Mouse (Mus musculus) c-Kit-positive CD71-positive TER-119-negative erythroid progenitor cells, embryonic 14.5 days (primary cell): ENCODE data around the gene Gm4952.

Experiments
- DNase-seq: peaks from one replicate; pipeline ENCODE4 v3.0.0-alpha.2; 2013; ENCODE audit warnings: low read depth

Gm4952 gene

DNA sequence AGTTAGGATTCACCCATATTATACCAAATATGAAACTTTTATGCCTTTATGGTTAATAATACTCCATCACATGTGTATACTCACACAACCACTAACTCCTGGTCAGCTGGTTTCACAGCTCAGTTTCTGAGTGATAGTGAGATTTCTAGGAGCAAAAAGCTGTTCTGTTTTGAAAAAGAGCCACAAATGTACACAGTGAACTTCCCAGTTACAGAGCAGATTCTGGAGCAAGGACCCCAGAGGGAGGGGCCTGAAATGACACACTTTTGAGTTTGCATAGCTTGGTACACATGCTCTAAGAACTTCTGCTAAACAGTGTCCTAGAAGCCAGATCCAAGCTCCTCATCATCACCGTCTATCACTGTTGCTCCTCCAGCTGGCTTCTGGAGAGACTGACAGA lies at the start of gene Gm4952:
Gene Gm4952, plus strand, starts transcription at position 301 of the 400 bp plus-strand sequence.
- no peak for DNase-seq

DNA sequence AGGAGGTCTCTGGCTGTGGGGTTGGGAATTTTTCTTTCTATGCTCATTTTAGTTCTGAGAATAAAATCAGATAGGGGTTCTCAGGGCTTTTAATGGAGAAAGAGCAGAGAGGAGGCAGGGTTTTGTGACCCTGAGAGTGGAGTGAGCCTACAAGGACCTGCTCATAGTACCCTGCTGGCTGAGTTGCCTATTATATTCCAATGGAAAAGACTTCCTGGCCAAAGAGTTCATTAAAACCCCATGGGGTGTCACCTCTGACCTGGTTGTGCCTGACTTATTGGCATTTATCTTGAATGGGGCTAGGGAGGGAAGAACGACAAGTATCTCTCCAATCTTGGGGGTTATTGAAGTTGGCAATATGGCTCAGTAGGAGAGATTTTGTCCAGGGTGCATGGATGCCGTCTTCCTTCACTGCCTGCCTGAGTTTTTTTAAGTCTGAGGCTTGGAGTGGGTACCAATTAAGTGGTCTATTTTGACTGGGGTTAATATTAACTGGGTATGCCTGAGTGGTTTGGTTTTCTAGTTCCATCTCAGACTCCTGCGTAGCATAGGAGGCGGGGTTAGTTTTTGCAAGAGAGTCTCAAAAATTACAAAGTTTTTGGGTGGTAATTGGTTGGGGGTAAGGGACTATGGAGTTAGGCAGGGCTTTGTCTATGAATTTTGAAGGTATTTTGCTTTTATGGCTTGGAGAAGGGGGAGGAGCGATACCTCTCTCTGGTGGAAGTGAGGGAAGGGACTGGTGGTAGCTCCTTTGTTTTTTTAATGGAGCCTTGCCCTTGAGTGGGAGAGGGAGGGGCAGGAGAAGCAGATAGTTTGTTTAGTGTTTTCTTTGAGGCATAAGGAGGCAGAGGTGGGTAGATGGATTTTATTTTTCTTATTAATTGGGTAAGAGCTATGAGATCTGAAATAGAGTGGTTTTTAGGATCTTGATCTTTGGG lies 49.5 kb upstream of the Gm4952 start:
- DNase-seq = no peak

DNA sequence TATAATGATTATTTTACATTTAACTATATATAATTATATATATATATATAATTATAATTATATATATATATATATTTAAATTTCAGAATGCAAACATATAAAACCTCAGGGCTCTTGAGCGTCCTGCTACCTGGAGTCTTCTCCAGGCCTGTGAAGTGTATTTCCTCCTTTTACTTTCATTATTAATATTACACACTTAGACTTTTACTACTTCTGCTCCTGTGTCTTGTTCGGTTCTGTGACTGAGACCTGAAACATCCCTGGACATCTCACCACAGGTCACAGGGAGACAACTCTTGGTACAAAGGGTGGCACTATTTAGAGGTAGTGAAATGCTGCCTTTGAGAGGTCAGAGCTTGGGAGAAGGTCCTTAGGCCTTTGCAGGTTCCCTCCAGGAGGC lies 43.5 kb upstream of the Gm4952 start:
- DNase-seq = no peak

DNA sequence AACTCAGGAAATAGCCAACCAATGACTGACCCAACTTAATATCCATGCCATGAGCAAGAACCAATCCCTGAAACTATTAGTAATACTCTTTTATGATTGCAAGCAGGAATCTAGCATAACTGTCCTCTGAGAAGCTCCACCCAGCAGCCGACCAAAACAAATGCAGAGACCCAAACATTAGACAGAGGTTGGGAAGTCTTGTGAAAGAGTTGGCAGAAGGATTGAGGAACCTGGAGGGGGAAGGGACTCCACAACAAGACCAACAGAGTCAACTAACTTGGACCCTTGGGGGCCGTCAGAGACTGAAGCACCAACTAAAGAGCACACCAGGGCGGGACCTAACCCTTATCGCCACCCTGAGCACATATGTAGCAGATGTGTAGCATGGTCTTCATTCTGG lies 41.6 kb upstream of the Gm4952 start:
- DNase-seq = no peak

DNA sequence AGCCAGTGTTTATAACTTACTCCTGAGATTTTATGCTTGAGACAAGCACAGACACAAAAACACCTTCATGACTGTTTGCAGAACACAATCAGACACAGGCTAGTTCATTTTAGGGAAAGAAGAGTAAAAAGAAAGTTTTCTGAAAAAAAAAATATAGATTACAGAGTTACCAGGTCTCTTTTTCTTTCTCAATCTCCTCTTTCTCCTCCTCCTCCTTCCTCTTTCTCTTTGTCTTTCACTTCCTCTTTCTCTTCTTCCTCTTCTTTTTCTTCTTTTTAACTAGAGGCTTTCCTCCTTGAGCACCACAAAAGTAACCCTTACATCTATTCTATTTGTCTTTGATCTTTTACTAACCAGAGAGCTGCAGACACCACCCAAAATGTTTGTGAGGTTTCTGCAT lies 35.6 kb upstream of the Gm4952 start:
- no peak for DNase-seq

DNA sequence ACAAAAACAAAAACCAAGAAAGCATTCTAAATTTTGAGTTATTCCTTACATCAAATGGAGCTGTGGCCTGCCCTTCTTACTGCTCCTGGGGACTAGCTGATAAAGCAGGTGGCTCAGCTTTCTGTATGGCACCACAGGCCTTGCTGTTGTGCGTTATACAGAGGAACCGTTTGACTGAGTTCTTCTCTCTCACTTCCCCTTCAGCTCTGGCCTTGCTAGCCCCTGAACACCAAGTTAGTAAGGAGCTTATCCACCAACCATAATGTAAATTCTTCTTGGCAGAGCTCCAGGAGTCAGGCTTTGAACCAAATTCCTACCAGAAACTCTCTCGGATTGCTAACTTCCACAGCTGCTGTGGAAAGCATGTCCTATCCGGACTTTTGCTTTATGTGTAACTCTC lies 32.8 kb upstream of the Gm4952 start:
- DNase-seq = no peak

DNA sequence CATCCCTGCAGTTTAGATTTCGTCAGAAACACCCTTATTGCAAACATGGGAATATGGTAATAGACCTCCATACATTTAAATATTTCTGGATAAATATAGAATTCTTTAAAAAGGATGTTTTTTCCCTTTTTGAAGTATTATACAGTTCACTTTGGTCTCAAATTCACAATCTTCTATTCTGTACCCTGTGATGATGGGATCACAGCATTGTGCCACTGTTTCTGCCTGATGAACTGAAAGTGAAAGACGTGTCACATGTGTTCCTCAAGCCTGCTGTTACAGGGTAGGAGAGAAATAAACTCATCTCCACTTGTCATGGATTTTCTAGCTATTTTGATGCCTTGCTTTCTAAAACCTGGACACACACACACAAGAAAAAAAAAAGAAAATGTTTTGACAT lies 28.9 kb upstream of the Gm4952 start:
- no peak for DNase-seq

DNA sequence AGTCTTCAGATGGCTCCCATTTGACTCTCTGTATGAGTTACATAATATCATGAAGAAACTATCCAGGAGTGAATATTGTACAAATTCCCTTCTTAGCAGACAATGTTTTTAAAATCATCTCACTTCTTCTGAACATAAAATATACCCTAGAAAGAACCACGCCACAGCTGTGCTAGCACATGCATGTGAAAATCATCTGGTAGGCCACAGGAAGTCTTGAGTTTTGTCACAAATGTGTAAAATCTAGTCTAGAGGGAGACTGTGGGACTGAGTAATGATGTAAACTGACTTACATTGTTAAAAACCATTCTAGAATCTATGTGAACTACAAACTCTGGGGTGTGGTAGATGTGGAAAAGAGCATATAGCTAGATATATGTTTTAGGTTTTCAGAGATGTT lies 28.1 kb upstream of the Gm4952 start:
- DNase-seq = no peak

DNA sequence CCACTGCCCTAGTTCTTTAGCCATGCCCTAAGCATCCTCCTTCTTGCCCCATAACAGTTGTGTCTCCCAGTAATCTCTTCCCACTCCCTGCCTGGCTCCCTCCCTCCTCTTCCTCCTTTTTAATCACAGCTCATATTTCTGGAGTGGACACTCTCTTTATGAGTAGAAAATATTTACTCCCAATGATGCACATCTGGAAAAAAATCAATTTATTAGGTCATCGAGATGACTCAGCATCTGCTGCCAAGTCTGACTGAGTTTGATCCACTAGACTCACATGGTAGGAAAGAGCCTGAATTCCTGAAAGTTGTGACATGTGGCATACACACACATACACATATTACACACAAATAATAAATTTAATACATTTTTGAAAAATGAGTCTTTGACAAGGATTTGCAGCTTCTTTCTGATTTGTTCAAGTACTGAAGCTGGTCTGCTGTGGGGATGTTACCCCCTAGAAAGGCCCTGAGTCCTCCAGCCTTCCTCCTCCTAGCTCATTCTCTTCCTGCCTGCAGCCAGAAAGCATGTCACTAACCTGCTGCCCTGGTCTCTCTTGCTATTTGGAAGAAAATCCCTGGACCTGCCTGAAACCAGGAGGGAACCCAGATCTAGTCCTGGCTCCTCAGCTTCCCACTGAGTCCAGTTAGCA lies 27.0 kb upstream of the Gm4952 start:
- no peak for DNase-seq

DNA sequence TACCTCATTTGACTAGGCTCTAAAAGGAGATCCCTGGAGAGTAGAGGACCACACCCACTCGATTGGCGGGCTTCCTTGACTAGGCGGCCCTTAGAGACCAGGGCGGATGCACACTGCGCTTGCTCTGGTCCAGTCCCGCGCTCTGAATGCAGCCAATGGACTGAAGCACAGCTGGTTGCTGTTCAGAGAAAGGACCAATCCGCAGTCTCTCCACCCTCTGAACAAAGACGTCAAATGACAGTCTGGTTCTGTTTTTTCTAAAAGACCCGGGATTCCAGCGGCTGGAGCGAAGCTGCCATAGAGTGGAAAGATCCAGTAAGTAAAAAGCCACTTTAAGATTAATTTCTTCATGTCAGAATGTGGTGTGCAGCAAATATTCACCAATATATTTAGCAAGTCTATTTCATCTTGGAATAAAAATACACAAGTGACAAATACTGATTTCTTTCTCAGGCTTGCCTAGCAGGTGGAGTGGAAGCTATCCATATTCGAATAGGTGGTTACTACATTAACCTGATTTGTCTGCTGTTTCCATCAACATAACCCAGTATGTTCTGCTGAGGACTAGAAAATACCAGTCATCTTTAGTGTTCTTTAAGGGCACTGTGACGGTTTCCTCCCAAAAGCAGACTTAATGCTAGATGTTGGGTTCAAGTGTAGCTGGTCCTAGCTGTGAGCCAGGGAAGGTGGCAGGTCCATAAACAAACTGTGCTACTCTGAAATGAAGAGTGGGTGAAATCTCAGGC lies 26.3 kb upstream of the Gm4952 start:
- peak; percentile 88 for DNase-seq

DNA sequence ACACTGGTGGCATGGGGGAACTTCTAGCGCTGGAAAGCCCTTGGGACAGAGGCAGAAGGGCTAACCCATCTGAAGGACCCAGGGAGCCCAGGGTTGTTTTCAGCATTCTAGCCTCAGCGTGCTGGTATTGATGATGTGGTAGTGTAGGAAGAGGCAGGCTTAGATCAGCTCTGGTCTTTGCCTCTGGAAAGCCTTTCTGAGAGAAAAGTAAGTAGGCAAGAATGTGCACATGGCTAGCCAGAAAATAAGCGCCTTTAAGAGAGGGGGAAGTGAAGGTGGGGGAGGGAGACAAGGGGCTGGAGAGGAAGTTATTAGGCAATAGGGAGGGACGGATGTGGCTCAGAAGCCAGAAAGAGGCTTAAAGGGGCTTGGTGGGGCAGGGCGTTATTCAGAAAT lies 25.8 kb upstream of the Gm4952 start:
- no peak for DNase-seq

DNA sequence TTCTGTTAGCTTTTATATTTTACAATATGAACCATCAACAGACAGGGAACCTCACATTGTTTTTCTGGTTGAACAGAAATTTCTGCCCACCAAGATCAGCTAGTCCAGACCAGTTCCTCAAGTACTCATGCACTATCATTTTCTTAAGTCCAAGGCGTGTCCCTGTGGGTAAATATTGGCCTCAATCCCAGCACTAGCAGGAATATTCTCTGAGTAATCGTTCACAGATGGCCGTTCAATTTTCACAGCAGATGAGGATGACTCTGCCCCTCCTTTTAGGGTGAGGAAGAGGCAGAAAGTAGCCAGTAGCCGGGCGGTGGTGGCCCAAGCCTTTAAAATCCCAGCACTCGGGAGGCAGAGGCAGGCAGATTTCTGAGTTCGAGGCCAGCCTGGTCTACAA lies 24.7 kb upstream of the Gm4952 start:
- DNase-seq = no peak

DNA sequence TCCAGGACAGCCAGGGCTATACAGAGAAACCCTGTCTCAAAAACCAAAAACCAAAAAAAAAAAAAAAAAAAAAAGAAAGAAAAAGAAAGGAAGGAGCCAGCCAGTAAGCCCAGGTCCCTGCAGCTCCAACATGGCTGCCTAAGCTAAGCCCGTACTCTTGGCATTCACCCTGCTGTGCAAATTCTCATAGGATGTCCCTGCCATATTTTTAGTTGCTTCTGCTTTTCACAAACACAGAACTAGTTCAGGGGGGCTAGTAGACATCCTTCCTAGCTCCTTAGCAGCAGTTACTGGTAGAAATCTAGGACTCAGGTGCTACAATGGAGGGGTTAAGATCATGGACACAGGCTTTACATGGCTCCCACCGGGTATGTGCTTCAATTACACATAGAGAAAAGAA lies 24.3 kb upstream of the Gm4952 start:
- DNase-seq = no peak

DNA sequence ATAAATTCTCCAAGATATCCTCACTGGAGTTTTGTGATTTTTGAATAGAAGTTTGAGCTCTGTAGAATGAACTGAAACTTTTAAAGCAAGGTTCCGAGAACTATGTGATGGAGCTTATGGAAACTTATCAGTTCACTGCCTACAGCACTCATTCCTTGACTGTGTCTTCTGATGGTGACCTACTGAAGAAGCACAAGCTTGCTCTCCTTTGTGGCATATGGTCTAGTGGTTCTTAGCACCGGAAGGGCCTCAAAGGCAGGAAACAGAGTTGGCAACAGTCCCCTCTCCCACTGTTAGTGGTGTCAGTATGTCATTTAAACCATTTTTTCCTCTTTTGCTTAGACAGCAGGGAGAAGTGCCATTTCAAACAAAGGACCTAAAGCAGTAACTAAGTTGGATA lies 23.1 kb upstream of the Gm4952 start:
- DNase-seq = no peak

DNA sequence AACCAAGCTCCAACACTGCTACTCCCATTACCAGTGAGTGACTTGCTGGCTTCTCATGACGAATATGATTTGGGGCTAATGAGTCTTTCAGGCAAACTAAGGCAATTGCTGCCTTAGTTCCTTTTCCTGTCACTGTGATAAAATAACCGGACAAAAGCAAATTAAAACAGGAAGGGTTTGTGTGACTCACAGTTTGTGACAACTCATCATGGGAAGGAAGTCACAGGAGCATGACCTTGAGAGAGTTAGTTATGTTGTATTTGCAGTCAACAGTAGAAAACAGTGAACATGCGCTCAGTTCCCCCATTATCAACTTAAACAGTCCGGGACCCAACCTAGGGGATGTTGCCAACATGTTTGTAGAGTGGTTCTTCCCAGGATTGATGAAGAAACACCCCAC lies 14.5 kb upstream of the Gm4952 start:
- no peak for DNase-seq

DNA sequence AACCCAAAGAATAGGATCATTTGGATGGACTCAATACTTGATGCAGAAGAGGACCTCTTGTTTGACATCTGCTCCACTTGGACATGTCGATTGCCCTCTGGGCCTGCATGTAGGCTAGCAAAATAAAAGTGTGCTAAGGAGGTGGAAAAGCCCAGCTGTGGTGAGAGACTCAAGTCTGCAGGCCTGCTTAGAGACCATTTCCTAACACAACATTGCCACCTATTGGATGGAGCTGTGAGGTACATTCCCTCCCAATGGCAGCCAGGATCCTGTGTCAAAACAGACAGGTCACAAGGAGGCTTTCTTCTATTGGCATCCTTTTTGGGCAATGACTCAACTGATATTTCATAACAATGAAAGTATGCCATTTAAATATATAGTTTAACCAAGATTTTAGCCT lies 7.9 kb upstream of the Gm4952 start:
- DNase-seq = peak; percentile 50

DNA sequence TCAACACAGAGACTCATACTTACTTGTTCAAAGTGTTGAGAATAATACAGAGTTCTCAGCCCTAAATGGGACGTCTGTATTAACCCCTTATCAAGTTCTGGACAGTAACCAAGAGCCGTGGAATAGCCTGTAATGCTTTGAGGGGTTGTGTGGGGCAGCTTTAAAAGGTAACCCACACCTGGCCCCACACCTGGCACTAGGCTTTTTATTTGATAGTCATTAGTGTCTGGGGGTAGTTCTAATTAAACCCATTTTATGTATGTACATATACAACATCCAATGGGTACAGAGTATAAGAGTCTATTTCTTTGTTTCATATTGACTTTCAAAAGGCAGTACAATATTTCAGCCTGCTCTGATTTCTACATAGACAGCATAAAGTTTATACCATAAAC lies 4.6 kb upstream of the Gm4952 start:
- DNase-seq = no peak

DNA sequence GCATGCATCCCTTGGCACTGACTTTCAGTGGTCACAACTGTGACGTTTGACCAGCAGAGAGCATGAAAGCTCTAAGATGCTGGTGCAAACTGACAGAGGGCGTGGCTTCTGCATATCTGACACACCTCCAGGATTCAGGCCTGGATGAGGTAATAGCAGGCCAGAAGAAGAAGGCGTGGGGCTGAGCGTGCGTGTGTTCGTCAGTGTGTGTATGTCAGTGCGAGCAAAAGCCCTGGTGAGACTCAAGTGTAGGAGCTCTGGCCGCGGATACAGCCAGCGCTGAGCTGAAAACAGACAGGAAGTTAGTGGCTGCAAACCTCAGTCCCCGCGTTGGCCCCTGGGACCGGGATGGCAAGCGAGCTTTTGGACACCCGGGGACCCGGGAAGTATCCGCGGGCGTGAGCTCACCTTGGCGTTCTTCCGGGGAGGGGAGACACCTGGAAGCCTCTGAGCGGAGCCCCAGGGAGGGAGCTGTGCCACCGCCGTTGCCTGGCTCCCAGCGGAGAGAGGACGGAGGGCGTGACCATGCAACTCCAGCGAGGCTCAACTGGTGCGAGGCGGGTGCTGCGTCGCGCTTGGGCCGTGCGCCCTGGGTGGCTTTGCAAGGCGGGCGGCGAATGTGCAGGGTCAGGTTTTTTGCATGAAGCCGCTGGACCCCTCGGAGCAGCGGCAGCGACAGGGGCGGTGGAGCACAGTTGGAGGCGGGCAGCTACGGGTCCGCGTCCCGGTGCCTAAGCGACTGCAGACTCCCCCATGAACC lies 4.1 kb upstream of the Gm4952 start:
- DNase-seq = peak; percentile 22

DNA sequence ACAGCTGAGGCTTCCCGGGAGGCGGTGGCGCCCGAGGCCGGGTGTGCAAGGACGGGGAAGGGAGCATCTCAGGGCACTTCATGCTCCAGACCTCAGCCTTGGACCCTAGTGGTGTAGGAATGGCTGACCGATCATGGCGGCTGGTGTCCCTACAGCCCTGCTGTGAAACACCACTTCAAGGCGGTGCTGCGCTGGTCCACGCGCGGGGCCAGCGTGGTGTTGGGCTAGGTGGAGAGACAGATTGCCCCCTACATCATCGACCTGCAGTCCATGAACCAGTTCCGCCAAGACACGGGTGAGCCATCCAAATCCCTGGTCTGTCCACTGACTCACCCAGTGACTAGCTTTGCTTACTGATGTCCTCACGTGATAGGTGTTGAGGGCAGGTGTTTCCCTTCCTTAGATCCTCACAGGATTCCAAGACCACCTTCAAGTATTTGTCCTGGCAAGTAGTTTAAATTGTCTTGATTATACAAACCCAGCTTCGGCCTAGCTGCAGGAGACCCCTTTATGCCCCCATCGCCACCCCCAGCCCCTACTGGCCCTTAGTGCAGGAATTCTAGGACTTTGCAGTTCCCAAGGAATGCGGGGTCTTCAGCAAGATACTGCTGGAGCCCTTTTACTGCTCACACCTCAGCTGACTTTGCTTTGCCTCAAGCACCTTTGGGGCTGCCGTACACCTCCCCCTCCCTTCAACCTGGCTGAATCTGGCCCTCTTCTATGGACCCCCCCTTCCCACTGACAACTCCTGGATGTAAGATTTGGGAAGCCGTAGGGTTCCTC lies 3.3 kb upstream of the Gm4952 start:
- no peak for DNase-seq

DNA sequence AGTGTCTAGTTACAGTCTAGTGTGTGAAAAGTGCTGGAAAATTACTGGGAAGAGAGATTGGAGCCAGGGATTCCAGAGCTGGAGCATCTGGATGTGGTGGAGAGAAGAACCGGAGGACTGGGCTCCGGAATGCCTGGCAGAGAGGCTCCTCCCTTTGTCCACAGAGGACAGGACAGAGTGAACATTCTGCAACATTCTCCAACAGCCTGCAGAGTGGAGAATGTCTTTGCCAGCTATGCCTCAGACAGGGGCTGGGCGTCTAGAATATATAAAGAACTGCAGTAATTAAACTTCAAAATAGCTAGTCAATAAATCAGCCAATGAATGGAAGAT lies 2.7 kb upstream of the Gm4952 start:
- no peak for DNase-seq

DNA sequence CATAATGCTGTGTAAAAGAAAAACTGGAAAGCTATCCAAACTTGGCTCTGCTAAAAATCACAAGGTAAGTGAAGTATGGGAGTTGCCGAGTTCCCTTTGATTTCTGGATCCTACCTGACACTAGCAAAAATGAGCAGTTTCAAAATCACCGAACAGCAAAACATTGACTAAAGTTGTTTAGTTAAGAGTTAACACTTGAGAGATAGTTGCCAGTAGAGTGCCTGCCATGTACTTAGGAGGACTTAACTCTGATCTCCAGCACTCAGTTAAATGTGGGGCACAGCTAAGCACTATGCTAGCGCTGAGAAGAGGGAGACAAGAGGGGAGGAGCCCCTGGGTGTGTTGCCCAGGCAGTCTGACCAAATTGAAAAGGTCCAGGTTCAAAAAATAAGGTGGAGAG lies 1.1 kb upstream of the Gm4952 start:
- DNase-seq = no peak
